Comparison of ENCODE assay signal across 10 mouse cellular contexts in genomic region chr13:62812713-62813112, GRCm38 (mm10). TPM values are rescaled to one million over a fixed set of nuclear protein-coding genes. Genes with fewer than 3 reads are reported as not detected.
A peak's percentile ranks its signal among the peaks of the same experiment; 100 is the strongest.
DNase-seq lines count a peak whose midpoint lies in the region; ATAC-seq and TF ChIP-seq lines count a peak whose summit lies in the region.
"Had no signal": no experiment of that assay in that cellular context is flagged by ENCODE, and none has a peak within 500 bp of the region (broad histone marks: within the 10 kb centered on the region; RNA-seq: fewer than 3 reads in every experiment).

No protein-coding gene starts in this region.

- peak; percentile 26 for DNase-seq in lung, embryonic 14.5 days
- DNase-seq in lung, postnatal 10 days: no peak
- peak; percentile 0 for DNase-seq in forebrain, embryonic 14.5 days (ENCODE audit: low spot score)
- DNase-seq in liver: peak; percentile 4
- no peak for DNase-seq in urinary bladder, postnatal 36 days (ENCODE audit: low spot score in 2 of 2)
- no peak for DNase-seq in adrenal gland, adult (ENCODE audit: inconsistent age in 2 of 2, low spot score in 1 of 2)

- H3K9ac ChIP-seq in lung, embryonic 14.5 days: no peak overlapping the region
- H3K9ac ChIP-seq in forebrain, embryonic 14.5 days (ENCODE audit: low read length): peak overlapping the region; percentile 32; the same call in 1 of the 2 replicates
- no peak overlapping the region for H3K9ac ChIP-seq in stomach, embryonic 15.5 days

- no peak overlapping the region for H3K27ac ChIP-seq in lung, embryonic 14.5 days (ENCODE audit: low read depth)
- no peak overlapping the region for H3K27ac ChIP-seq in forebrain, embryonic 14.5 days (ENCODE audit: low read depth, low read length)
- H3K27ac ChIP-seq in stomach, embryonic 15.5 days: no peak overlapping the region

- no peaks in the 10 kb centered on the region for H3K9me3 ChIP-seq in lung, embryonic 14.5 days (ENCODE audit: low read depth, low read length)
- H3K9me3 ChIP-seq in forebrain, embryonic 14.5 days (replicated peaks; ENCODE audit: control insufficient read depth, low read length): no peaks in the 10 kb centered on the region
- H3K9me3 ChIP-seq in stomach, embryonic 15.5 days: no peaks in the 10 kb centered on the region

- no peak for TF ChIP-seq CTCF in lung, embryonic 14.5 days (IDR thresholded peaks at IDR 0.05; ENCODE audit: low read depth)

- peak overlapping the region; percentile 60 for H3K4me2 ChIP-seq in lung, embryonic 14.5 days
- H3K4me2 ChIP-seq in forebrain, embryonic 14.5 days (ENCODE audit: low read length): peak overlapping the region; percentile 52
- peak overlapping the region; percentile 55 for H3K4me2 ChIP-seq in stomach, embryonic 15.5 days

- no peaks in the 10 kb centered on the region for H3K27me3 ChIP-seq in lung, embryonic 14.5 days (ENCODE audit: insufficient read depth, low read length)
- no peaks in the 10 kb centered on the region for H3K27me3 ChIP-seq in forebrain, embryonic 14.5 days (replicated peaks; ENCODE audit: control insufficient read depth, insufficient read depth, low read length)
- H3K27me3 ChIP-seq in stomach, embryonic 15.5 days (replicated peaks): no peaks in the 10 kb centered on the region

- no peaks in the 10 kb centered on the region for H3K36me3 ChIP-seq in lung, embryonic 14.5 days (ENCODE audit: insufficient read depth)
- no peaks in the 10 kb centered on the region for H3K36me3 ChIP-seq in forebrain, embryonic 14.5 days (ENCODE audit: control insufficient read depth, insufficient read depth, low read length)
- H3K36me3 ChIP-seq in stomach, embryonic 15.5 days: no peaks in the 10 kb centered on the region

- H3K4me1 ChIP-seq in lung, embryonic 14.5 days (ENCODE audit: insufficient read depth): no peaks in the 10 kb centered on the region
- H3K4me1 ChIP-seq in forebrain, embryonic 14.5 days (ENCODE audit: control insufficient read depth, insufficient read depth, low read length): no peaks in the 10 kb centered on the region
- H3K4me1 ChIP-seq in stomach, embryonic 15.5 days: no peaks in the 10 kb centered on the region

- WGBS in lung, embryonic 14.5 days: 14% methylated on average over 32 of the region's 32 CpGs
- WGBS in forebrain, embryonic 14.5 days: 17% methylated on average over 31 of the region's 32 CpGs
- WGBS in stomach, embryonic 15.5 days: 3% methylated on average over 19 of the region's 32 CpGs

- no peak for ATAC-seq in lung, embryonic 14.5 days (ENCODE audit: insufficient read depth)
- ATAC-seq in forebrain, embryonic 14.5 days: no peak; the same call in 1 of the 2 replicates
- ATAC-seq in stomach, embryonic 15.5 days (ENCODE audit: insufficient read depth, low FRiP score, low read depth): no peak
- no peak for ATAC-seq in erythroblast, adult 5-6 weeks (replicated peaks; ENCODE audit: low FRiP score, poor library complexity, severe bottlenecking)
- ATAC-seq: Patski had no signal

- H3K4me3 ChIP-seq in lung, embryonic 14.5 days (ENCODE audit: low read depth, low read length): peak overlapping the region; percentile 38
- peak overlapping the region; percentile 24 for H3K4me3 ChIP-seq in forebrain, embryonic 14.5 days (ENCODE audit: low read depth, low read length)
- peak overlapping the region; percentile 35 for H3K4me3 ChIP-seq in stomach, embryonic 15.5 days (replicated peaks)

RNA-seq across cellular contexts. Expression of gene Gm5141, which starts 27.1 kb away (rescaled TPM):
- 12.8 and 13.4 TPM in 2 replicates for polyA plus RNA-seq in lung, embryonic 14.5 days (2014; fragmentation: Nextera tagmentation; extraction: Ambion mirVana)
- 10.1 and 14.4 TPM in 2 replicates for polyA plus RNA-seq in forebrain, embryonic 14.5 days (2014; fragmentation: Nextera tagmentation; extraction: Ambion mirVana)
- 9.8 and 11.2 TPM in 2 replicates for polyA plus RNA-seq in stomach, embryonic 15.5 days (2015; fragmentation: Nextera tagmentation; extraction: Ambion mirVana)
- total RNA-seq in erythroblast, adult 5-6 weeks (2015; ENCODE audit: low replicate concordance): 0.63 and 4.6 TPM in 2 replicates
- total RNA-seq in erythroblast, adult 5-6 weeks (2017; ENCODE audit: low replicate concordance): 1.4 TPM in 2 replicates

RNA-seq across cellular contexts. Expression of gene Fbp2, which starts 45.5 kb away (rescaled TPM):
- not detected in 2 replicates for polyA plus RNA-seq in lung, embryonic 14.5 days (2014; fragmentation: Nextera tagmentation; extraction: Ambion mirVana)
- polyA plus RNA-seq in forebrain, embryonic 14.5 days (2014; fragmentation: Nextera tagmentation; extraction: Ambion mirVana): 0.13 TPM in 1 of 2 replicates, not detected in the other
- polyA plus RNA-seq in stomach, embryonic 15.5 days (2015; fragmentation: Nextera tagmentation; extraction: Ambion mirVana): 87.8 and 98.7 TPM in 2 replicates
- total RNA-seq in erythroblast, adult 5-6 weeks (2015; ENCODE audit: low replicate concordance): not detected in 2 replicates
- not detected in 2 replicates for total RNA-seq in erythroblast, adult 5-6 weeks (2017; ENCODE audit: low replicate concordance)
- total RNA-seq: left cerebral cortex, postnatal 25 days had no signal

RNA-seq across cellular contexts. Expression of gene Platr25, which starts 52.2 kb away (rescaled TPM):
- 34.8 and 35.5 TPM in 2 replicates for polyA plus RNA-seq in lung, embryonic 14.5 days (2014; fragmentation: Nextera tagmentation; extraction: Ambion mirVana)
- 37.2 and 41.6 TPM in 2 replicates for polyA plus RNA-seq in forebrain, embryonic 14.5 days (2014; fragmentation: Nextera tagmentation; extraction: Ambion mirVana)
- polyA plus RNA-seq in stomach, embryonic 15.5 days (2015; fragmentation: Nextera tagmentation; extraction: Ambion mirVana): 25.6 and 25.8 TPM in 2 replicates
- total RNA-seq in erythroblast, adult 5-6 weeks (2015; ENCODE audit: low replicate concordance): 4.4 and 4.8 TPM in 2 replicates
- 0.60 and 10.3 TPM in 2 replicates for total RNA-seq in erythroblast, adult 5-6 weeks (2017; ENCODE audit: low replicate concordance)

Comparison
In these comparisons a context has a peak if more than half of its experiments do, and no peak if none do; other contexts are left out.
1. DNase-seq: peak in lung, embryonic 14.5 days (single experiment), forebrain, embryonic 14.5 days (single experiment) and liver (single experiment); none in lung, postnatal 10 days (single experiment), urinary bladder, postnatal 36 days (0 of 2) and adrenal gland, adult (0 of 2).
2. RNA of gene Fbp2, which starts 45.5 kb away (polyA plus RNA-seq): 87.8 to 98.7 TPM in stomach, embryonic 15.5 days; 0.13 TPM in forebrain, embryonic 14.5 days and not detected in lung, embryonic 14.5 days; every median in the first group is over 10 times any median in the second.
3. Peak in every context shown above with its lines, with median percentiles within 50 percentile points of each other: H3K4me2 ChIP-seq and H3K4me3 ChIP-seq.